Comparison of ENCODE assay signal across 28 mouse cellular contexts in genomic region chr6:122781167-122781566, GRCm38 (mm10). TPM values are rescaled to one million over a fixed set of nuclear protein-coding genes. Genes with fewer than 3 reads are reported as not detected.
DNase-seq lines count a peak whose midpoint lies in the region; ATAC-seq and TF ChIP-seq lines count a peak whose summit lies in the region.
"Had no signal": no experiment of that assay in that cellular context is flagged by ENCODE, and none has a peak within 500 bp of the region (broad histone marks: within the 10 kb centered on the region; RNA-seq: fewer than 3 reads in every experiment).

No protein-coding gene starts in this region.

- no peak overlapping the region for H3K4me2 ChIP-seq in intestine, embryonic 15.5 days (replicated peaks)
- H3K4me2 ChIP-seq in intestine, postnatal 0 days (replicated peaks; ENCODE audit: low read depth): no peak overlapping the region
- H3K4me2 ChIP-seq: embryonic facial prominence, embryonic 13.5 days; forebrain, embryonic 12.5 days; forebrain, embryonic 15.5 days; heart, embryonic 12.5 days; heart, embryonic 15.5 days; hindbrain, embryonic 13.5 days had no signal

- 0 out of 2 replicates have a peak, but pooled peaks cover 3% of the 10 kb centered on the region for H3K4me1 ChIP-seq in intestine, embryonic 15.5 days (replicated peaks)
- H3K4me1 ChIP-seq in intestine, postnatal 0 days (replicated peaks; ENCODE audit: control insufficient read depth, insufficient read depth, low read length): no peaks in the 10 kb centered on the region
- H3K4me1 ChIP-seq in E14TG2a.4 (replicated peaks; ENCODE audit: low read depth, low read length) (peaks cover 81% of the 10 kb centered on the region), ES-E14 (ENCODE audit: control insufficient read depth in 2 of 2, insufficient read depth in 2 of 2, low read length in 2 of 2, poor library complexity in 1 of 2) (peaks cover 7 to 20% of the 10 kb centered on the region in 2 experiments)
- H3K4me1 ChIP-seq: embryonic facial prominence, embryonic 13.5 days; forebrain, embryonic 12.5 days; forebrain, embryonic 15.5 days; hindbrain, embryonic 10.5 days; hindbrain, embryonic 13.5 days had no signal

- no peak overlapping the region for H3K27ac ChIP-seq in intestine, embryonic 15.5 days
- no peak overlapping the region for H3K27ac ChIP-seq in intestine, postnatal 0 days (ENCODE audit: low read depth, low read length)
- H3K27ac ChIP-seq in ES-E14 (ENCODE audit: insufficient read depth, low read depth, low read length, poor library complexity, severe bottlenecking): no peak overlapping the region
- H3K27ac ChIP-seq: embryonic facial prominence, embryonic 13.5 days; forebrain, embryonic 12.5 days; forebrain, embryonic 15.5 days; heart, embryonic 15.5 days; hindbrain, embryonic 10.5 days; hindbrain, embryonic 13.5 days had no signal

- H3K27me3 ChIP-seq in intestine, embryonic 15.5 days (replicated peaks): no peaks in the 10 kb centered on the region
- H3K27me3 ChIP-seq in intestine, postnatal 0 days (replicated peaks; ENCODE audit: control insufficient read depth, insufficient read depth, low read length): no peaks in the 10 kb centered on the region
- no peaks in the 10 kb centered on the region for H3K27me3 ChIP-seq in E14TG2a.4 (ENCODE audit: insufficient read depth, low read length)
- H3K27me3 ChIP-seq: embryonic facial prominence, embryonic 13.5 days; forebrain, embryonic 12.5 days; forebrain, embryonic 15.5 days; heart, embryonic 12.5 days; heart, embryonic 15.5 days; hindbrain, embryonic 13.5 days; Patski had no signal

- no peaks in the 10 kb centered on the region for H3K9me3 ChIP-seq in intestine, embryonic 15.5 days
- no peaks in the 10 kb centered on the region for H3K9me3 ChIP-seq in intestine, postnatal 0 days (ENCODE audit: control insufficient read depth)
- no peaks in the 10 kb centered on the region for H3K9me3 ChIP-seq in E14TG2a.4 (ENCODE audit: low read length)
- H3K9me3 ChIP-seq in ES-E14 (ENCODE audit: control insufficient read depth, insufficient read depth, low read depth, low read length): no peaks in the 10 kb centered on the region
- H3K9me3 ChIP-seq: embryonic facial prominence, embryonic 13.5 days; forebrain, embryonic 12.5 days; forebrain, embryonic 15.5 days; G1E; heart, embryonic 12.5 days; heart, embryonic 15.5 days; hindbrain, embryonic 10.5 days; hindbrain, embryonic 13.5 days had no signal

- peak; percentile 50 for ATAC-seq in intestine, embryonic 15.5 days
- ATAC-seq in intestine, postnatal 0 days: no peak
- ATAC-seq: CD4-positive, CD25-positive, alpha-beta regulatory T cell, adult 4 months; forebrain, embryonic 15.5 days; hindbrain, embryonic 16.5 days; Patski had no signal

- no peak overlapping the region for H3K9ac ChIP-seq in intestine, embryonic 15.5 days
- no peak overlapping the region for H3K9ac ChIP-seq in intestine, postnatal 0 days (ENCODE audit: low read depth, low read length)
- peak overlapping the region; percentile 11; the same call in 1 of the 2 replicates for H3K9ac ChIP-seq in ES-E14 (ENCODE audit: insufficient read depth, low read depth, low read length, poor library complexity, severe bottlenecking)
- H3K9ac ChIP-seq: embryonic facial prominence, embryonic 13.5 days; forebrain, embryonic 12.5 days; forebrain, embryonic 15.5 days; heart, embryonic 12.5 days; heart, embryonic 15.5 days; hindbrain, embryonic 13.5 days had no signal

- DNase-seq in kidney, adult 9 months: peak; percentile 38
- no peak for DNase-seq in kidney, postnatal 10 days
- DNase-seq in ES-E14 (ENCODE audit: low read depth, low spot score): no peak
- no peak for DNase-seq in testis, postnatal 14 days (ENCODE audit: low spot score)
- DNase-seq in thymus, postnatal 10 days (ENCODE audit: low spot score in 2 of 2): no peak
- DNase-seq: adrenal gland, postnatal 10 days; adrenal gland, postnatal 36 days; cerebellum, adult 18-20 months; cerebellum, postnatal 25 days; gastrocnemius, postnatal 25 days; heart, adult 18-20 months; heart, postnatal 10 days; heart, postnatal 36 days had no signal

- TF ChIP-seq CTCF in intestine, postnatal 0 days (IDR thresholded peaks at IDR 0.05; ENCODE audit: low read depth): no peak
- no peak for TF ChIP-seq CTCF in E14TG2a.4 (conservative IDR thresholded peaks at IDR 0.05; ENCODE audit: low read length)

- in situ Hi-C loops in ES-E14 (cut with MboI; ENCODE audit: low sequenced_read_pairs in 2 of 2, unreplicated experiment in 2 of 2): loop anchor here in 1 of 2 experiments (10.0 kb wide), 2 partner anchors 46 to 116 kb away; no protein-coding TSS in a partner anchor

- H3K4me3 ChIP-seq in intestine, embryonic 15.5 days (replicated peaks): no peak overlapping the region
- no peak overlapping the region for H3K4me3 ChIP-seq in intestine, postnatal 0 days (ENCODE audit: low read depth, low read length)
- H3K4me3 ChIP-seq in E14TG2a.4 (replicated peaks; ENCODE audit: low read length): peak overlapping the region; percentile 37; the same call in 1 of the 2 replicates
- no peak overlapping the region for H3K4me3 ChIP-seq in ES-E14 (ENCODE audit: insufficient read depth in 1 of 2, low read depth in 1 of 2, low read length in 2 of 2, poor library complexity in 1 of 2, severe bottlenecking in 1 of 2)
- H3K4me3 ChIP-seq: embryonic facial prominence, embryonic 13.5 days; erythroblast, embryonic 14.5 days; forebrain, embryonic 12.5 days; forebrain, embryonic 15.5 days; heart, embryonic 12.5 days; heart, embryonic 15.5 days; hindbrain, embryonic 10.5 days; hindbrain, embryonic 13.5 days had no signal

- 50% methylated on average over 4 of the region's 4 CpGs for WGBS in intestine, embryonic 15.5 days
- WGBS in intestine, postnatal 0 days: 25% methylated on average over 4 of the region's 4 CpGs

- H3K36me3 ChIP-seq in intestine, embryonic 15.5 days: no peaks in the 10 kb centered on the region
- H3K36me3 ChIP-seq in intestine, postnatal 0 days (ENCODE audit: control insufficient read depth, insufficient read depth): no peaks in the 10 kb centered on the region
- H3K36me3 ChIP-seq in E14TG2a.4 (ENCODE audit: insufficient read depth, low read length) (no peaks in the 10 kb centered on the region), ES-E14 (ENCODE audit: control insufficient read depth, insufficient read depth, low read length, poor library complexity, severe bottlenecking) (no peaks in the 10 kb centered on the region)
- H3K36me3 ChIP-seq: embryonic facial prominence, embryonic 13.5 days; forebrain, embryonic 12.5 days; forebrain, embryonic 15.5 days; G1E; heart, embryonic 12.5 days; heart, embryonic 15.5 days; hindbrain, embryonic 10.5 days; hindbrain, embryonic 13.5 days had no signal

TF ChIP-seq in ES-E14, 5 proteins besides CTCF, POLR2A, EP300 and RAD21:
- TF ChIP-seq MAFK (IDR thresholded peaks at IDR 0.05; ENCODE audit: insufficient read depth, low read depth, low read length) (no peak), CHD2 (IDR thresholded peaks at IDR 0.05; ENCODE audit: low read depth, low read length) (no peak), ZC3H11A (IDR thresholded peaks at IDR 0.05; ENCODE audit: borderline replicate concordance, low read depth, low read length) (no peak), ZNF384 (IDR thresholded peaks at IDR 0.05; ENCODE audit: low read depth, low read length) (no peak), HCFC1 (IDR thresholded peaks at IDR 0.05; ENCODE audit: borderline replicate concordance, insufficient read depth, low read length) (no peak)

RNA-seq across cellular contexts. Expression of gene Slc2a3, which starts 20.3 kb away (rescaled TPM):
- 11.3 and 13.4 TPM in 2 replicates for polyA plus RNA-seq in intestine, embryonic 15.5 days (2015; fragmentation: Nextera tagmentation; extraction: Ambion mirVana)
- polyA plus RNA-seq in intestine, postnatal 0 days (2015; fragmentation: Nextera tagmentation; extraction: Ambion mirVana): 2.9 TPM in 2 replicates
- total RNA-seq in ES-E14 (2012; rRNA removed): 890 and 1,987 TPM in 2 replicates

RNA-seq across cellular contexts. Expression of gene Foxj2, which starts 38.5 kb away (rescaled TPM):
- polyA plus RNA-seq in intestine, embryonic 15.5 days (2015; fragmentation: Nextera tagmentation; extraction: Ambion mirVana): 3.9 and 4.5 TPM in 2 replicates
- polyA plus RNA-seq in intestine, postnatal 0 days (2015; fragmentation: Nextera tagmentation; extraction: Ambion mirVana): 2.8 and 2.9 TPM in 2 replicates
- 1.3 and 1.7 TPM in 2 replicates for total RNA-seq in ES-E14 (2012; rRNA removed)
